Mouse (Mus musculus): ENCODE measurements around the gene Ascc1. TPM values are rescaled to one million over a fixed set of nuclear protein-coding genes. Genes with fewer than 3 reads are reported as not detected.
A peak's percentile ranks its signal among the peaks of the same experiment; 100 is the strongest.
"Not testable (repeated sequence)": the region's sequence is repeated elsewhere in the genome, so short reads cannot be mapped to it uniquely, and the experiment has no call there.

The Ascc1 gene
- total RNA-seq, 2 experiments from 2014 or later, result 12.4 to 13.5 TPM

GRCm38 (mm10) chr10:60116997-60117396, 114.4 kb downstream of the Ascc1 start:
- no peak for DNase-seq

GRCm38 (mm10) chr10:60118464-60118863, 115.9 kb downstream of the Ascc1 start:
- DNase-seq, result no peak

- DNase-seq, result no peak
Measured at GRCm38 (mm10) chr10:60120630-60121029, 118.0 kb downstream of the Ascc1 start.

- DNase-seq, result peak; percentile 43
Measured at GRCm38 (mm10) chr10:60124078-60124477, 121.5 kb downstream of the Ascc1 start.

- no peak for DNase-seq
Measured at GRCm38 (mm10) chr10:60125529-60126327, 123.1 kb downstream of the Ascc1 start.

- DNase-seq, result no peak
Measured at GRCm38 (mm10) chr10:60128287-60128686, 125.7 kb downstream of the Ascc1 start.

- no peak for DNase-seq
Measured at GRCm38 (mm10) chr10:60130504-60130903, 127.9 kb downstream of the Ascc1 start.

GRCm38 (mm10) chr10:60133501-60133900, 130.9 kb downstream of the Ascc1 start:
- no peak for DNase-seq

- DNase-seq, result no peak
Measured at GRCm38 (mm10) chr10:60134201-60134600, 131.6 kb downstream of the Ascc1 start.

GRCm38 (mm10) chr10:60136010-60136409, 133.4 kb downstream of the Ascc1 start:
- DNase-seq, result not testable (repeated sequence)

- no peak for DNase-seq
Measured at GRCm38 (mm10) chr10:60136935-60137334, 134.3 kb downstream of the Ascc1 start.

- DNase-seq, result no peak
Measured at GRCm38 (mm10) chr10:60138680-60139079, 136.1 kb downstream of the Ascc1 start.

GRCm38 (mm10) chr10:60140751-60141150, 138.1 kb downstream of the Ascc1 start:
- DNase-seq, result no peak

GRCm38 (mm10) chr10:60141656-60142160, 139.1 kb downstream of the Ascc1 start:
- DNase-seq, result no peak

GRCm38 (mm10) chr10:60147510-60148047, 145.0 kb downstream of the Ascc1 start:
- not testable (repeated sequence) for DNase-seq

GRCm38 (mm10) chr10:60148087-60148486, 145.5 kb downstream of the Ascc1 start:
- DNase-seq, result peak; percentile 87

Small RNA genes lying within 50 kb of the gene (microRNA-seq; reads per million reads assigned to microRNA genes)
- 0 reads per million in 2 experiments for gene Mir6906

Other genes with a start within 250 kb of the Ascc1 start
- gene Dnajb12, start 123.2 kb upstream of the Ascc1 start, total RNA-seq (2021), result 10 to 100 TPM; 44.0 to 44.9 TPM
- gene Ddit4, start 51.0 kb upstream of the Ascc1 start, total RNA-seq (2021), result 10 to 100 TPM; 14.2 to 39.1 TPM
- gene Anapc16, start 330 bp downstream of the Ascc1 start, total RNA-seq (2021), result 10 to 100 TPM; 39.7 to 40.1 TPM
- gene Spock2, start 103.4 kb downstream of the Ascc1 start, total RNA-seq (2021), result 1 to 10 TPM; 4.6 to 6.2 TPM
- gene Chst3, start 216.5 kb downstream of the Ascc1 start, total RNA-seq (2021), result 1 to 10 TPM; 1.9 to 2.1 TPM

All from gastrocnemius, postnatal 10 days (tissue).